Mouse (Mus musculus): ENCODE results near the gene Bhlhe40.

DNA sequence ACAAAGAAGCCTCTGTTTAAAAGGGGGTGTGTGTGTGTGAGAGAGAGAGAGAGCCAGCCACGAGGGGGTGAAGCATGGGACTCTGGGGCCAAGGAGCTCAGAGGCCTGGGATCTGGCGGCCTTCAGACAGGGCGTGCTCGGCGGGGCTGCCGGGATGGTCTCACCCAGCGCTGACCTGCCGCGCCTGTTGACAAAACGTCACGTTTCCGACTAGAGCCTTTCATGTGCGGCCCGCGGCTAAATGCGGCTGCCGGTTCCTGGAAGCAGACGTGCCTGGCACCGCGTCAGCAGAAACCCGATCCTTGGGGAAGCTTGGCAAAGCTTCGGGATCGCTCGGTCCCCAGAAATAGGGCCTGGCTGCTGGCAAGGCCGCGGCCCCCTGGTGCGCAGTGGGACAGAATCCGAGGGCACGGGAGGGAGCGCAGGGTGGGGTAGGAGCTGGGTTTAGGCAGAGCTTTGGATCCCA, 7.9 kb downstream of the Bhlhe40 start:
- TF ChIP-seq CTCF (IDR thresholded peaks at IDR 0.05; ENCODE audit: low read depth, low read length) (no peak), POLR2A (IDR thresholded peaks at IDR 0.05; ENCODE audit: borderline replicate concordance, low read depth, low read length) (no peak)

Data from bone marrow macrophage, adult 2 months (primary cell).